Mouse (Mus musculus) spleen, adult 2 months (tissue): ENCODE results near the gene Gpx1. TPM values are rescaled to one million over a fixed set of nuclear protein-coding genes. Genes with fewer than 3 reads are reported as not detected.

ENCODE experiments used
- DNase-seq, 2 experiments: peaks; one replicate each; pipeline versions ENCODE4 v3.0.0 to v3.0.0-alpha.2; 2012 to 2021; ENCODE audit warnings: low spot score in 2 of 2, low read depth in 1 of 2
- H3K27ac ChIP-seq: fragments of 200-500 bp; 2 replicates; pipeline ENCODE4 v1.5.1; 2012; ENCODE audit warnings: low read length, inconsistent platforms; ENCODE audit not compliant: insufficient read depth
- H3K27me3 ChIP-seq: fragments of 200-500 bp; 2 replicates; pipeline ENCODE4 v1.6.1; 2012; ENCODE audit warnings: mild to moderate bottlenecking, moderate library complexity, low read length, inconsistent platforms; ENCODE audit not compliant: control insufficient read depth, insufficient read depth
- H3K36me3 ChIP-seq: fragments of 200-500 bp; 2 replicates; pipeline ENCODE4 v1.6.1; 2012; ENCODE audit warnings: mild to moderate bottlenecking, low read length, inconsistent platforms; ENCODE audit not compliant: control insufficient read depth, insufficient read depth
- H3K4me1 ChIP-seq: fragments of 200-500 bp; 2 replicates; pipeline ENCODE4 v1.6.1; 2011; ENCODE audit warnings: inconsistent platforms; ENCODE audit not compliant: control insufficient read depth, insufficient read depth, insufficient read length
- H3K4me3 ChIP-seq: fragments of 200-500 bp; 2 replicates; pipeline ENCODE4 v1.5.1; 2011; ENCODE audit warnings: mild to moderate bottlenecking, inconsistent platforms; ENCODE audit not compliant: insufficient read depth, insufficient read length; ENCODE audit errors: extremely low read depth
- CTCF ChIP-seq: fragments of 200-500 bp; IDR thresholded peaks from 2 replicates; pipeline ENCODE4 v1.5.1; 2011; ENCODE audit warnings: mild to moderate bottlenecking, inconsistent platforms; ENCODE audit not compliant: insufficient read depth, insufficient read length, insufficient replicate concordance; ENCODE audit errors: extremely low read depth
- POLR2A ChIP-seq: fragments of 200-500 bp; IDR thresholded peaks from 2 replicates; pipeline ENCODE4 v1.6.1; 2011; ENCODE audit warnings: low read depth, low read length, inconsistent platforms
- WGBS: fragments of 180-500 bp; shearing (Covaris S2); methylation state at CpG from one replicate; pipeline ENCODE4 v1.1.7; 2018; 5-methylcytosine and 5-hydroxymethylcytosine counted together
- polyA plus RNA-seq: library from polyadenylated mRNA; depleted of rRNA; stranded (reverse); fragments of >200 nt; gene quantifications from 2 replicates; pipeline ENCODE4 v1.2.3, GENCODE M21; 2012; rRNA removed

The Gpx1 gene
- 2,084 and 2,100 TPM in 2 replicates for polyA plus RNA-seq

DNA sequence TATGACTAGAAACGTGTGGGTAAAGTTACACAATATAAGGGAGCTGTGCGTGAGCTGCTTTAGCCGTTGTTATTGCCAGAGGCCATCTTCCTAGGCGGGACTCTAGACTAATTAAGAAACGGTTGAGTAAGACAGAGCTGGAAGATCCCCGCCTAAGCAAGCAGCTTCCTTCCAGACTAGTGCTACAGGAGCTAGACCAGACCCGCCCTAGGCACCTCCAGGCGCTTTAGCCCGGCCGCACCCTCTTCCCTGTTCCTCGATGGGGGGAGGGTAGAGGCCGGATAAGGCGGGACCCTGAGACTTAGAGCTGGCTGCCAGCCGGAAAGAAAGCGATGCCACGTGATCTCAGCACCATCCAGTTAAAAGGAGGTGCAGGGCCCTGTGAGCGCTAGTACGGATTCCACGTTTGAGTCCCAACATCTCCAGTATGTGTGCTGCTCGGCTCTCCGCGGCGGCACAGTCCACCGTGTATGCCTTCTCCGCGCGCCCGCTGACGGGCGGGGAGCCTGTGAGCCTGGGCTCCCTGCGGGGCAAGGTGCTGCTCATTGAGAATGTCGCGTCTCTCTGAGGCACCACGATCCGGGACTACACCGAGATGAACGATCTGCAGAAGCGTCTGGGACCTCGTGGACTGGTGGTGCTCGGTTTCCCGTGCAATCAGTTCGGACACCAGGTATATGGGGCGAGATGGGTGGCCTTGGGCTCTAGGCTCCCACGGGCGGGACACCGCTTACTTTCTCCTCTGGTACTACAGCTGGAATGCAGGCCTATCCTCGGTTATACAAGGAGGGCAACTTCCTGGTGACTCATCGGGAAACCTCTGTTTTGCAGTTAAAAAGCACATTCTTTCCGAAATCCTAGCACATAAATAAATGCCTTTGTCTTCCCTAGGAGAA, at the start of gene Gpx1:
TSS of gene Gpx1 (plus strand) at position 18 of the 896 bp plus-strand sequence.
- Histone ChIP-seq H3K4me1 (peaks cover 23% of the 10 kb centered on the region; the same call in 1 of the 2 replicates), H3K4me3 (peak within 1 kb of the TSS; percentile 87), H3K27ac (peak within 1 kb of the TSS; percentile 95), H3K27me3 (no peaks in the 10 kb centered on the region), H3K36me3 (peaks cover 18% of the 10 kb centered on the region)
- DNase-seq = peak; percentile 78 to 91
- no peak for TF ChIP-seq CTCF
- peak; percentile 98 for TF ChIP-seq POLR2A
- WGBS = under 1% methylated on average over 49 of the region's 49 CpGs

DNA sequence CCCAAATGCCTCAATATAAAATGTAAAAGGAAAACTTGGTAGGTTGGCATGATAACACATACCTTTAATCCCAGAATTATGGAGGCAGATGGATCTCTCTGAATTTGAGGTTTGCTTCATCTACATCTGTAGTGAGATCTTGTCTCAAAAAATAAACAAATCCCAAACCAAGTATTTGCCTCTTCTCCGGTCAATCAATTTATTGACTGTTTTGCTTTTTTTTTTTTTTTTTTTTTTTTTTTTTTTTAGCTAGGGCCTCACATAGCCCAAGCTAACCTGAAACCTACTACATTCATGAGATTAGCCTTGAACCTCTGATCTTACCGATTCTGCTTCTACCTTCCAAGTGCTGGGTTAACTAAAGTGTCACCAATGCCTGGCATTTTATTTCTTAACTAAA, 49.4 kb upstream of the Gpx1 start:
- 64% methylated on average over 2 of the region's 2 CpGs for WGBS
- H3K36me3 ChIP-seq = no peaks in the 10 kb centered on the region
- 0 out of 2 replicates have a peak, but pooled peaks cover 2% of the 10 kb centered on the region for H3K4me1 ChIP-seq
- no peak for TF ChIP-seq POLR2A
- TF ChIP-seq CTCF = no peak
- DNase-seq = no peak
- no peak overlapping the region for H3K27ac ChIP-seq
- no peak overlapping the region for H3K4me3 ChIP-seq
- H3K27me3 ChIP-seq = no peaks in the 10 kb centered on the region

DNA sequence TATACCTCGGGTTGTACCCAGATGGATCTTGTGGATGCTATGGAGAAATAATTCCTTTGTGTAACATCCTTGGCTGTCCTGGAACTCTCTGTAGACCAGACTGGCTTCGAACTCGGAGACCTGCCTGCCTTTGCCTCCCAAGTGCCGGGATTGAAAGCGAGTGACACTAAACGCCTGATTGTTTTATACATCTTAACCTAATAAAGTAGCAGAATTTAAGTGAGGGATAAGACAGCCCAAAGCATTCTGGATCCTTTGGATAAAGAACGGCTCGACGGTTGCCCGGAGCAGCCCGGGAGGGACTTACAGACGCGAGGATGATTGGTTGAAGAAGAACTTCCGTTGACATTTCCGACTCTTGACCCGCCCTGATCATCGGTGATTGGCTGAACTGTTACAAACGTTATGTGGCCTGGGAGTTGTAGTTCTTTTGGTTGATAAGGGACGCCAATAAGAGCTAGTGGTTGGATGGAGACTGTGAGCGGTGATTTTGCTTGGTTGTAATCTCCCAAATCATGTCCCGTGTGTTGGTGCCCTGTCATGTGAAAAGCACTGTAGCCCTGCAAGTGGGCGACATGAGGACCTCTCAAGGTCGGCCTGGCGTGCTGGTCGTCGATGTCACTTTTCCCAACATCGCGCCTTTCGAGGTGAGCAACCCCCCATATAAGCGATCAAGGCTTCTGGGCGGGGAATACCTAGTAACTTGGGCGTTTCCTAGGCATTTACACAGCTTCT, 48.5 kb upstream of the Gpx1 start, which contains the start of gene Nicn1:
TSS of gene Nicn1 (plus strand) at position 414 of the 735 bp plus-strand sequence.
- peak; percentile 88 to 93 for DNase-seq
- Histone ChIP-seq H3K4me3 (peak within 1 kb of the TSS; percentile 63), H3K27ac (no peak within 1 kb of the TSS), H3K36me3 (no peaks in the 10 kb centered on the region), H3K27me3 (no peaks in the 10 kb centered on the region), H3K4me1 (0 out of 2 replicates have a peak, but pooled peaks cover 2% of the 10 kb centered on the region)
- 2% methylated on average over 32 of the region's 32 CpGs for WGBS
- TF ChIP-seq POLR2A = peak; percentile 7; the same call in 1 of the 2 replicates
- TF ChIP-seq CTCF = no peak

DNA sequence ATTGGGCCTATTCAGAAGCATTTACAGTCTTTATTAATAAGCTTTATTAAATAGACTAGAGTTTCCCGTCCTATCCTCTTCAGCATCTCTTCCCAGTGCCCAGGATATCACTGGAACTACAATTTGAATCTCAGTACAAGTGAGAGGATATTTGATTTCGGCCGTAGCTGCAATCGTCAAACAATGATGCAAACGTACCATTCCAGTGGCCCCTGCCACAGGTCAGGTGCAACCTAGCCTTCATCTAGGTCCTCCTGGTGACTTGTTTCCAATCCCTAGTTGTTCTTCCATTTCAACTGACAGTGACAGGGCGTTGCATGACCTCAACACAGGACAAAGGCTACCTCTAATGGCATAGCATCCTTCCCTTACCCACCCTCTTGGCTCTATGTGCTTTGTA, 47.9 kb upstream of the Gpx1 start:
- 59% methylated on average over 6 of the region's 6 CpGs for WGBS
- Histone ChIP-seq H3K4me3 (peak overlapping the region; percentile 59; the same call in 1 of the 2 replicates), H3K36me3 (no peaks in the 10 kb centered on the region), H3K4me1 (0 out of 2 replicates have a peak, but pooled peaks cover 2% of the 10 kb centered on the region), H3K27ac (no peak overlapping the region), H3K27me3 (no peaks in the 10 kb centered on the region)
- no peak for TF ChIP-seq POLR2A
- TF ChIP-seq CTCF = no peak
- DNase-seq = no peak

DNA sequence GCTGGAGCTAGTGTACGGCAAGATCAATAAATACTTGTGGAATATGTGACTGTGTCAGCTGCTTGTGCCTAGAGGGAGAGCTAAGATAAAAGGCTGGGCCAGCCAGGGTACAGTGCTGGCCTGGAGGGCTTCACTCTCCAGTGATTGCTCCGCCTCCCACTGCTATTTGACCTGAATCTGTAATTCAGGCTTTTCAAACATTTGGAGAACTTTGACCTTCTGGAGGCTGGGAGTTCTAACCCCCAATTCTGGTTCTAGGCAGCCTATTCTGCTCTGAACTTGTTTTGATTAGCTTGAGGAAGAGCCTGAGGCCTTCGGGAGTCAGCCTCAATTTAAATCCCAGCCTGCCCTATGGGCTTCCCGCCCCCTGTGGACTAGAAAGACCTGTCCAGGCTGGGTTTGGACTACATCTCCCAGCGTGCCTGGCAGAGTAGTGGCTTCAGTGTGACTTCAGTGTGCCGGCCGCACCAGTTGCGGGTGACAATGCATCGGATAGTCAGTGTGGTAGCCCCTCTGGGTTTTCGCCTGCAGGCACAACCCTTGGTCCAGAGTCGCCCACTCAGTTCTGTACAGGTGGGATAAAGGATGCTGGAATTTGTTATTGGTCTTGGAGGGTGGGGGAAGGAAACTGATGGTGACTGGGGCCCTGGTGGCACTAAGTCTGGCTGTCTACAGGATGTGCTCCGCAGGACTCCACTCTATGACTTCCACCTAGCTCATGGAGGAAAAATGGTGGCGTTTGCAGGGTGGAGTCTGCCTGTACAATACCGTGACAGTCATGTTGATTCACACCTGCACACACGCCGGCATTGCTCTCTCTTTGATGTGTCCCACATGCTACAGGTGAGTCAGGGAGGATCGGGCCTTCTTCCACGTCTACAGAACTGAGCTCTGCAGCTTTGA, 42.0 kb upstream of the Gpx1 start, which contains the start of gene Amt:
TSS of gene Amt (plus strand) at position 401 of the 903 bp plus-strand sequence.
- TF ChIP-seq CTCF (no peak), POLR2A (no peak)
- no peak within 1 kb of the TSS for H3K4me3 ChIP-seq
- no peak for DNase-seq
- H3K36me3 ChIP-seq = no peaks in the 10 kb centered on the region
- H3K27me3 ChIP-seq = no peaks in the 10 kb centered on the region
- 85% methylated on average over 18 of the region's 18 CpGs for WGBS
- no peak within 1 kb of the TSS for H3K27ac ChIP-seq
- no peaks in the 10 kb centered on the region for H3K4me1 ChIP-seq

- no peaks in the 10 kb centered on the region for H3K27me3 ChIP-seq
- no peaks in the 10 kb centered on the region; the same call in 1 of the 2 replicates for H3K4me1 ChIP-seq
- H3K27ac ChIP-seq = no peak overlapping the region
- H3K36me3 ChIP-seq = peaks cover 7% of the 10 kb centered on the region
- no peak overlapping the region for H3K4me3 ChIP-seq
- 93% methylated on average over 3 of the region's 3 CpGs for WGBS
- TF ChIP-seq CTCF = no peak
- TF ChIP-seq POLR2A = no peak
- DNase-seq = no peak
Observed at GRCm38 (mm10) chr9:108301853-108302252, 36.9 kb upstream of the Gpx1 start.
